Mouse (Mus musculus): ENCODE data around the gene Vamp5. TPM values are rescaled to one million over a fixed set of nuclear protein-coding genes. Genes with fewer than 3 reads are reported as not detected.

The Vamp5 gene
- polyA plus RNA-seq (2012; rRNA removed; ENCODE audit: low replicate concordance): 22.3 and 33.6 TPM in 2 replicates

DNA sequence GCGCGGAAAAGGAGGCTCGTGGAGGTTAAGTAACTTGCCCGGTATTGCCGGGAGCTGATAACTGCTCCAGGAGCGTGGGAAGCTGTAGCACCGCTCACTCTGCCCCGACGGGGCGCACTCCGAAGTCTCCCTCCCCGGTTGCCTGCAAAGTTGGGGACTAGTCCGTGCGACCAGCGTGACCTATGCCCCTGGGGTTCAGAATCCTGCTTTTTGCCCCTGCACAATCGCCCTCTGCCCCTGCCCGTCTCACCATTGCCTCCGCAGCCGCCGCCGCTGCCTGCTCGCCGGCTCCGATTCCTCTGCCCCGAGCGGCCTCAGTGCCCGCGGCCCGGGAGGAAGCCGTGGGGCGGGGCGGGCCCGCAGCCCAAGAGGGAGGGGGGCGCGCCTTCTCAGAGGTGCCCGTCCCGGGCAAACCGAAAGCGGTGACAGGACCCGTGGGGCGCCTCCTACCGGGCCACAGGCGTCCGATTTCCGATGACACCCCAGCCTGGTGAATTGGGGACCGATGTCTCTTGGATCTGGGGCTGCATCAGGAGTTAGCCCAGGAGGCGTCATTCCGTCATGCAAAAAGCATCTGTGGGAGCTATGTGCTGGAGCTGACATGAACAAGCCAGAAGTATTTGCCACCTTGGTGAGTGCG lies at the start of gene Vamp5:
Gene Vamp5, minus strand, starts transcription at position 338 of the 640 bp plus-strand sequence.

DNA sequence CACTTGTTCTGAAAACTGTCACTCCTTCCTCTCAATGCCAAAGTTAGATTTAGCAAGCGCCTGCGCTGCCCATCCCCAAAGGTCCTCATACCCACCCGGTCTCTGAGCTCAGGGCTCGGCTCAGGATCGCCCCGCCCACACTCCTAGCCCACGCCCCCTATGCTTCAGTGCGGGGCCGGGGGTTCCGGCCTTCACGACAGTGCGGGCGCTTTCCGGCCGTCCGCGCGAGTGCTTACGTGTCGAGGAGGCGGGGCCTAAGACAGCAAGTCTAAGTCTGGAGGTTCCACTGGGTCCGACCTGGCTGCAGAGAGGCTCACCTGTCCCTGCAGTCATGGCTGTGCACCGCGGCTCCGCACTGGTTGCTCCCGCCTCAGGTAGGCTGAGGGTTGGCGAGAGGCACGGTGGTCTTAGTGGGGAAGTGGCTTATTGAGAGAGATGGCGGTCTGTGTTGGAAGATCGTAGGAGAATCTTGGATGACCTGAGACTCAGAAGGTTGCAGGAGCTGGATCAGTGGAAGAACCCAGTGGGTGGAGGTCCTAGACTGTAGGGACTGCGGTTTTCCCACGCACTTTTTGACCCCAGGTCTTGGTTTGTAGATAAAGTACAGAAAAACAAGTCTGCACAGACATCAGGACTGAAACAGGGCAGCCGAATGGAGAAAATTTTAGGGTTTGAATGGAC lies 33.9 kb upstream of the Vamp5 start, which contains the start of gene Ggcx:
Gene Ggcx, plus strand, starts transcription at position 233 of the 681 bp plus-strand sequence.

DNA sequence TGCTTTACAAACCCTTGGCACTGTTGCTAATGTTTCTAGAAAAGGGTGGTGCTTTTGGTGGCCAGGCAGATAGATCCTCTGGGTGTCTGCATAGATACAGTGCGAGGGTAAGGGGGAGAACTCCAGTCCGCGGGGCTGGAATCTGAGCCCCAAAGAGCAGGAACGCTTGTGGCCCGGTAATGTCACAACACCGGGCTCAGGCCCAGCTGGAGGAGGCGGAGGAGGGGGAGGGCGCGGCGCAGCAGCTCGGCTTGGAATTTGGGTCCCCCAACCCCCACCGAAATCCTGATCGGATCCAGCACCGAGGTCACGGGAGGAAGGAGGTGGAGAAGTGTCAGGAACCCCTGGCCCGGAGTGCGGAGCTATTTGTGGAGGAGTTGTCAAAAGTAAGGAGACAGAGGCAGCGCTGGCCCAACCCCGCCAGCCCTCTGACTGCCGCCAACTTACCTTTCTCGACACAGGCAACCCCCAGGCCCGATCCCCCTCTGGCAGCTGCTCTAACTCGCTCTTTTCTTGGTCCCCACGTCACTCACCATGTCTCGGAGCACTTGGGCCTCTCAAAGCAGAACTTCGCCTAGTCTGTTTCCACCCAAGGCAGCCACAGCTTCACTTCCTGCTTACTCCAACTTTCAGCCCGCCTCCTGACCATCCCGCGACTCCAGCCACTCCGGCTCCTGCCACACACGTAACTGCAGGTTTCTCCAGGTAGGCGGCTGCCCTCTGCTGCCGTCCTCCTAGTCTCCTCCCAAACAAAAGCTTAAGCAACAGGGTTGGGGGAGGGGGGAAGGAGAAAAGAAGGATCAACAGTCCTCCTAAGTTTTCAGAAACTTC lies 9.9 kb upstream of the Vamp5 start, which contains the start of gene Vamp8:
Gene Vamp8, minus strand, starts transcription at position 763 of the 831 bp plus-strand sequence.

DNA sequence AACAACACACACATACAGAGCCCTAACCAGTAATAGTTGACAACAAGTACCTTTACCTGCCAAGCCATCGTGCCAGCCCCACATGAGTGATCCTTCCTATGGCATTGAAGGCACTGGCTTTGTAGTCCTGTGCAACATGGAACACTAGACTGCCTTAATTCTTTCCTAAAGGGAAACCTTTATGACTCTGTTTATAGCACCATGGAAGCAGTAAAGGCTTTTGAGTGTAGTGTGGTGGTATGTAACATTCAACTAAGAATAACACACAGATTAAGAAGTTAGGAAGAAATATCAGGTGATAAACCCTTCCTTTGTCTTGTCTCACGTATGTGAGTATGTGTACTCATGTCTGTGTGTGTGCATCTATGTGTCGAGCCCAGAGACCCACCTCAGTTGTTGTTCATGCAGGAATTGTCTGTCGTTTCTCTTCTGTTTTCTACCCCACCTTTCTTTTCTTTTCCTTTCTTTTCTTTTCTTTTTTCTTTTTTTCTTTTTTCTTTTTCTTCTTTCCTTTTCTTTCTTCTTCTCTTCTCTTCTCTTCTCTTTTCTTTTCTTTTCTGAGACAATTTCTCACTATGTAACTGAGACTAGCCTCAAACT lies 13.3 kb downstream of the Vamp5 start, which contains the start of gene Rnf181:
Gene Rnf181, minus strand, starts transcription at position 113 of the 600 bp plus-strand sequence.

DNA sequence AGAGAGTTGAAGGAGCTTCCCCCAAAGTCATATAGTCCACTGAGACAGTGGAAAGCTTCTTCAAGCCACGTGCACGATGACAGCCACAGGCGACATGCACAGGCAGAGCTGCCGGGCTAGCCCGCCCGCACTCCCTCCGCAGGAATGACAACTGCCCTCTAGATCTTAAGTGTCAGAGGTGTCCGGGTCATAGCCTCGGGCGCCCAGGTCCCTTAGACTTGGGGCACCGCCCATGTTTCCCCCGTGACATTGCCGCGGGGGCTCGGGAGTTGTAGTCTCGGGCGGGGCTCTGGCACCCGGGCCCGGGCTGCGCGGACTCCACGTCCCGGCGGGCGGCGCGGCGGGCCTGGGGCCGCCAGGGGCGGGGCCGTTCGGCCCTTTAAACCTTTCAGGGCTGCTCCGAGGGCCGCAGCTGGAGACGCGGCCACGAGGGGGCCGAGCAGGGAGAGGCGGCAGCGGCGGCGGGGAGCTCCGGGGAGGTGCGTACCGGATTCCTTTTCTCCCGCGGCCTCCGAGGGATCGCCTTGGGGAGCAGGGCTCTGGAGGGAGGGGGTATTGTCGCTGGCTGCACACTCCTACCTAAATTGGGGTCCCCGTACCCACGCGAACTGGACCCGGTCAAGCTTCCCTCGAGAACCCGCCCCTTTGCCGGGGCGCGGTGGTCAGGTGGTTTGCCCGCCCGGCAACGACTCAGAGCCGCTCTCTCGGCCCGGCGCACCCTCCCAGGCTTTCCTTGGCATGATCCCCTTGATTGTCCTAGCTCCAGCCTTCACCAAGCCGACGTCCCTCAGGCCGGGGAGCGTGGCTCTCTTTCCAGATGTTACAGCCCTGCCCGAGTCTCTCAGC lies 25.0 kb downstream of the Vamp5 start, which contains the start of gene Tmem150a:
Gene Tmem150a, plus strand, starts transcription at position 382 of the 846 bp plus-strand sequence.

DNA sequence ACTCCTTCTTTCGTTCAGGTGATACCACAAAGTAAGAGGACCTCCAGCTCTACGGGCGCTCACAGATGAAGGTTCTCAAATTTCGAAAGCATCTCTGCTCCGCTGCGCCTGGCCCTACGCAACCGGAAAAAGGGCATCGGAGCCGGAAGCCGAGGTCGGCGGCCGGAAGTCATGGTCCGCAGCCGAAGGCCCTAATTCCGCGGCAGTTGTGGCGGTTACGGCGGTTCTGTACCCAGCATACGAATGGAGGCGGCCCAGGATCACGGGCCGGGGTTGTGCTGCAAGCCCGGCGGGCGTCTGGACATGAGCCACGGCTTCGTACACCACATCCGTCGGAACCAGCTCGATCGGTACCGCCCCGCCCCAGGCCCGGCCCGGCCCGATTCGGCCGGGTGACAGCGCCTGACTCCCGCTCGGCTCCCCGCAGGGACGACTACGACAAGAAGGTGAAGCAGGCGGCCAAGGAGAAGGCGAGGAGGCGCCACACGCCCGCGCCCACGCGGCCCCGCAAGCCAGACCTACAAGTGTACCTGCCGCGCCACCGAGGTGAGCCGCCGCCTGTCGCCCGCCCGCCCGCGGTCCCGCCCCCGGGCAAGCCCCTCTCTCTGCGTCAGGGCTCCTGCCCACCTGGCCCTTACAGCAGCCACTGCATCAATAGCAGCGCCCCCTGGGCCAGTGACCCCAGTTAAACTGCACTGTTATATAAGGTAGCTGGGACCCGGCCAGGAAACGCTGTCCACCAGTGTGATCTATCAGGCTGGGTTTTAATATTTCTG lies 32.9 kb downstream of the Vamp5 start, which contains the start of gene 0610030E20Rik:
Gene 0610030E20Rik, plus strand, starts transcription at position 152 of the 776 bp plus-strand sequence.

DNA sequence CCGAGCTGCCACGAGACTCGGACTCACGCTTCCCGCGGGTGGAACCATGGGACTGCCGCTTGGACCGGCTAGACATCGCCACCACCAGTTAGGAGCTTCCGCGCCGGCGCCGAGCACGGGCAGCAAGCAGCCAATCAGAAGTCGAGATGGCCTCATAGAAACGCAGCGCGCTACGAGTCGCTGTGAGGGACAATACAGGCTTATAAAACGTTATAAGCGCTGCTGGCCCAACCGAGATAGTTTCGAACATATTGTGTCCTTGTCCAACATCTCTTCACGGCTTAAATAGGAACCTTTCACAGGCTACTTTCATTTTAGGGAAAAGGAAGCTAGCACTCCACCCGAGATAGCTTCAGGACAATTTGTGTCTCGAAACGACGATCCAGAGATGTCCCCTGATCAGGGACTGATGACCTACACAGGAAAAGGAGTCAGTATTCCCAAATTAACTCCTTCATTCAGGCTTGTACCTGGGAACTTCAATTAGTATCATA lies 35.1 kb downstream of the Vamp5 start, which contains the start of gene Usp39:
Gene Usp39, minus strand, starts transcription at position 111 of the 494 bp plus-strand sequence.

Other genes with a start within 250 kb of the Vamp5 start
- 16.6 and 18.7 TPM in 2 replicates for gene Atoh8, start 144.9 kb downstream of the Vamp5 start, polyA plus RNA-seq (2012; rRNA removed; ENCODE audit: low replicate concordance)
- 0.10 and 0.57 TPM in 2 replicates for gene Sftpb, start 75.9 kb downstream of the Vamp5 start, polyA plus RNA-seq (2012; rRNA removed; ENCODE audit: low replicate concordance)
- 18.7 and 24.3 TPM in 2 replicates for gene Usp39, start 35.3 kb downstream of the Vamp5 start, polyA plus RNA-seq (2012; rRNA removed; ENCODE audit: low replicate concordance)
- 20.1 and 24.2 TPM in 2 replicates for gene 0610030E20Rik, start 33.2 kb downstream of the Vamp5 start, polyA plus RNA-seq (2012; rRNA removed; ENCODE audit: low replicate concordance)
- gene Tmem150a, start 25.0 kb downstream of the Vamp5 start, polyA plus RNA-seq (2012; rRNA removed; ENCODE audit: low replicate concordance): 39.9 and 57.7 TPM in 2 replicates
- 83.3 and 97.2 TPM in 2 replicates for gene Rnf181, start 13.5 kb downstream of the Vamp5 start, polyA plus RNA-seq (2012; rRNA removed; ENCODE audit: low replicate concordance)
- 111 and 113 TPM in 2 replicates for gene Vamp8, start 10.2 kb upstream of the Vamp5 start, polyA plus RNA-seq (2012; rRNA removed; ENCODE audit: low replicate concordance)
- gene Ggcx, start 33.8 kb upstream of the Vamp5 start, polyA plus RNA-seq (2012; rRNA removed; ENCODE audit: low replicate concordance): 38.4 and 41.4 TPM in 2 replicates
- gene Mat2a, start 59.1 kb upstream of the Vamp5 start, polyA plus RNA-seq (2012; rRNA removed; ENCODE audit: low replicate concordance): 115 and 120 TPM in 2 replicates
- 0.57 and 1.0 TPM in 2 replicates for gene Sh2d6, start 141.2 kb upstream of the Vamp5 start, polyA plus RNA-seq (2012; rRNA removed; ENCODE audit: low replicate concordance)
- gene Capg, start 163.9 kb upstream of the Vamp5 start, polyA plus RNA-seq (2012; rRNA removed; ENCODE audit: low replicate concordance): 56.2 and 70.5 TPM in 2 replicates
- 32.9 and 43.9 TPM in 2 replicates for gene Elmod3, start 217.9 kb upstream of the Vamp5 start, polyA plus RNA-seq (2012; rRNA removed; ENCODE audit: low replicate concordance)
- 67.1 and 126 TPM in 2 replicates for gene Retsat, start 218.0 kb upstream of the Vamp5 start, polyA plus RNA-seq (2012; rRNA removed; ENCODE audit: low replicate concordance)
- gene Tgoln1, start 236.5 kb upstream of the Vamp5 start, polyA plus RNA-seq (2012; rRNA removed; ENCODE audit: low replicate concordance): 55.6 and 77.0 TPM in 2 replicates